Mouse (Mus musculus) stomach, embryonic 14.5 days (tissue): ENCODE data around the gene Lipm. TPM values are rescaled to one million over a fixed set of nuclear protein-coding genes. Genes with fewer than 3 reads are reported as not detected.

Experiments used
- ATAC-seq: fragments of 200-750 bp; cut with Nextera tagmentation; 2 replicates; pipeline ENCODE4 v1.8.0; 2017; ENCODE audit warnings: low read depth, moderate TSS enrichment; ENCODE audit not compliant: insufficient number of reproducible peaks, insufficient read depth, low FRiP score
- H3K27ac ChIP-seq: fragments of 300-500 bp; sonication (generic); 2 replicates; pipeline ENCODE4 v1.5.1; 2014; ENCODE audit warnings: mild to moderate bottlenecking, low read length, moderate library complexity, mixed read lengths
- H3K27me3 ChIP-seq: fragments of 300-500 bp; sonication (generic); 2 replicates; pipeline ENCODE4 v1.6.1; 2014; ENCODE audit warnings: low read length, control low read depth, mixed read lengths; ENCODE audit not compliant: control insufficient read depth, insufficient read depth
- H3K36me3 ChIP-seq: fragments of 300-500 bp; sonication (generic); 2 replicates; pipeline ENCODE4 v1.6.1; 2014; ENCODE audit warnings: mild to moderate bottlenecking, control low read depth, low read length, moderate library complexity, mixed read lengths; ENCODE audit not compliant: control insufficient read depth, insufficient read depth
- H3K4me1 ChIP-seq: fragments of 300-500 bp; sonication (generic); 2 replicates; pipeline ENCODE4 v1.6.1; 2014; ENCODE audit warnings: low read length, control low read depth, mixed read lengths; ENCODE audit not compliant: control insufficient read depth, insufficient read depth
- H3K4me2 ChIP-seq: fragments of 300-500 bp; sonication (generic); replicated peaks from 2 replicates; pipeline ENCODE4 v1.6.1; 2014; ENCODE audit warnings: low read depth, low read length, control low read depth
- H3K4me3 ChIP-seq: fragments of 300-500 bp; sonication (generic); 2 replicates; pipeline ENCODE4 v1.5.1; 2014; ENCODE audit warnings: low read depth, low read length, control low read depth
- H3K9ac ChIP-seq: fragments of 300-500 bp; sonication (generic); replicated peaks from 2 replicates; pipeline ENCODE4 v1.6.1; 2014; ENCODE audit warnings: low read depth, mild to moderate bottlenecking, control low read depth, low read length, moderate library complexity, mixed read lengths
- H3K9me3 ChIP-seq: fragments of 300-500 bp; sonication (generic); 2 replicates; pipeline ENCODE4 v1.6.1; 2016; ENCODE audit warnings: low read depth, low read length, control low read depth; ENCODE audit not compliant: control insufficient read depth
- whole genome bisulfite sequencing: fragments of 180-500 bp; shearing (Covaris S2); extraction: QIAGEN DNeasy Blood & Tissue Kit; methylation state at CpG from one replicate; pipeline ENCODE4 v1.1.7; 2014; 5-methylcytosine and 5-hydroxymethylcytosine counted together
- polyA plus RNA-seq: library from polyadenylated mRNA; unstranded; fragments of >200 nt; fragmentation: Nextera tagmentation; extraction: Ambion mirVana; gene quantifications from 2 replicates; pipeline ENCODE4 v1.2.1, GENCODE M21; 2014

The Lipm gene
- polyA plus RNA-seq, 1 experiment from 2014 or later, result not detected

DNA sequence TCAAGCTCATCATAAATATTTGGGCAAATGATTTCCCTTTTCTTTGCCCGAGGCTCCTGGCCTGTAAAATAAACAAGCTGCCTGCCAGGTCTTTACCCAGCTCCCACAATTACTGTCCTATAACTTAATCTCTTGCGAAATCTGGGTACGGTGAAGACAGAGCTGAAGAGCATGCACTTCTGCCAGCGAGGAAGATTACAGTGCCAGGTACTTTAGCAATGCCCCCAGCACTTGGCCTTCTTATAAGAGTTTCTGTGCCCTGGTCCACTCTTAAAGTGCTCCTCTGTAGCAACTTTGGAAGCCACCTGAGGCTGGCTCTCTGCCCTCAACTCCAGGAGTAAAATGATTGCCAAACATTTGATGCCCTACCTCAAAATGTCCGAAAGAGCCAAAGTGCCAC lies 5.4 kb upstream of the Lipm start:
- no peak overlapping the region for H3K4me3 ChIP-seq
- no peak overlapping the region for H3K4me2 ChIP-seq
- no peaks in the 10 kb centered on the region for H3K4me1 ChIP-seq
- 66% methylated on average over 5 of the region's 5 CpGs for WGBS
- no peaks in the 10 kb centered on the region for H3K27me3 ChIP-seq
- H3K27ac ChIP-seq, result no peak overlapping the region
- H3K9me3 ChIP-seq, result no peaks in the 10 kb centered on the region
- ATAC-seq, result no peak
- H3K9ac ChIP-seq, result no peak overlapping the region
- H3K36me3 ChIP-seq, result no peaks in the 10 kb centered on the region

DNA sequence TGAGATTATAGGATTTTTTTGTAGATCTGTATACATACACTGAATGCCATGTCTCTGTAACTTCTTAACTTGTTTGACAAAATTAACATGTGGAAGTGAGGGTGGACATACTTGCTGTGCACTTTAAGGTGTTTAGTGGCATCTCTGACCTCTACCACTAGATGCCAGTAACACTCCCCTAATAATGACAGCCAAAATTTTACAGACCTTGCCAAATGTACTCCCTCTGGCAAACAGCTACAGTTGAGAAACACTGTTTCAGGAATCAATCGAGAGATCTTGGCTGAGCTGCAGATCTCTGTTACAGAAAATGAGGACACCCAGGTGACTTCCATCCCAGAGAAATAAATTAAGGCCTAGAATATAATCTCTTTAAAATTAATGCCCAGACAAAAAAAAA lies 4.5 kb upstream of the Lipm start:
- H3K4me2 ChIP-seq, result no peak overlapping the region
- no peak overlapping the region for H3K4me3 ChIP-seq
- H3K27me3 ChIP-seq, result no peaks in the 10 kb centered on the region
- 56% methylated on average over 1 of the region's 1 CpGs for WGBS
- ATAC-seq, result no peak
- no peak overlapping the region for H3K27ac ChIP-seq
- H3K36me3 ChIP-seq, result no peaks in the 10 kb centered on the region
- H3K4me1 ChIP-seq, result no peaks in the 10 kb centered on the region
- no peak overlapping the region for H3K9ac ChIP-seq
- H3K9me3 ChIP-seq, result no peaks in the 10 kb centered on the region

DNA sequence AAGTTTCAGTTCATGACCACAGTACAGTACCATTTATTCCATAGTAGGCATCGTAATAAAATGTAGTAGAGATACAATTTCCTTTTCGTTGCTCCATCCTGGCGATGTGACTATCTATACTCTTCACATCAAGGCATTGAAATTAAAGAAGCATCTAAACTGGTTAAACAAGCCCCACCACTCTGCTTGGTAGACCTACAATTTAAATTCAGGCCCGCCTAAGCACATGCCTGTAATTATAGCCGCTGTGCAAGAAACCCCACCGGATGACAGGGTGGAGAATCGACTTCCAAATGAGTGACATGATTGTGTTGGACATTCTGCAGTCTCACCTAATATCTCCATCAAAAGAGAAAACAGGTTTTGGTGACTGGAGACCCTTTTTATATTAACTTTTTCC lies 1.2 kb downstream of the Lipm start:
- H3K9me3 ChIP-seq, result no peaks in the 10 kb centered on the region
- no peak for ATAC-seq
- no peak overlapping the region for H3K9ac ChIP-seq
- H3K36me3 ChIP-seq, result no peaks in the 10 kb centered on the region
- H3K4me3 ChIP-seq, result no peak overlapping the region
- no peaks in the 10 kb centered on the region for H3K27me3 ChIP-seq
- 83% methylated on average over 7 of the region's 7 CpGs for WGBS
- no peaks in the 10 kb centered on the region for H3K4me1 ChIP-seq
- H3K4me2 ChIP-seq, result no peak overlapping the region
- no peak overlapping the region for H3K27ac ChIP-seq

DNA sequence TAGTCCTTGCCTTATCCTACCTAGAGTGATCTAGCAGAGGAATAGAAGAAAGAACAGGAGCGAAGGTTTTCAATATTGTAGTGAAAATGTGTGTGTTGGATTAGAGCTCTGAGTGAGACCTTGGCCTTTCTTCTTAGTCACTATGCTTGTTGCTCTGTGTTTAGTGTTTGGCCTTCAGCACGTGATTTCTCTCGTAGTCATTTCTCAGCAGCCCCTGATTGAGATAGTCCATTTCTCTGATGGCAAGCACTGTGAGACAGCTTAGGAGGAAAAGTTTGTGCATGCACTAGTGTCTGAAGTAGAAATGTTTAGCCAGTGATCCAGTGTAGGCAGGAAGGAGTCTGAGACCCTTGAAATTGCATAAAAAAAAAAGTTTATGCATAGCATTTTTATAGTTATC lies 4.1 kb downstream of the Lipm start:
- Histone ChIP-seq H3K4me1 (no peaks in the 10 kb centered on the region), H3K9ac (no peak overlapping the region), H3K36me3 (no peaks in the 10 kb centered on the region), H3K9me3 (no peaks in the 10 kb centered on the region), H3K4me3 (no peak overlapping the region), H3K4me2 (no peak overlapping the region), H3K27ac (no peak overlapping the region), H3K27me3 (no peaks in the 10 kb centered on the region)
- ATAC-seq, result no peak
- WGBS, result 86% methylated on average over 3 of the region's 3 CpGs

DNA sequence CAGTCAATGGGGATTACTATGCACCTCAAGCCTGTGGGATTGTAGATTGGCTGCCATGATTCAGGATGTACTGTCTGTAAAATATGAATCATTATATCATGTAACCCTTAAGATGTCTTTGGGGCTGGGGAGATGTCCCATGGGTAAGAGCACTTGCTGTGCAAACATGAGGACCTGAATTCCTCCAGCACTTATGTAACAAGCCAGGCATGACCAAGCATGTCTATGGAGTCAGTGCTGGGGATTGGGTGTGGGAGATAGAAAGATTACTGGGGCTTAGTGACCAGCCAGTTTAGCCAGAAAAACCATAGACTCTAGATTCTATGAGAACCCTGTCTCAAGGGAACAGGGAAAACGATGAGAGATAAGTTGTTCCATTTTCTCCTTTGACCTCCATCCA lies 18.4 kb downstream of the Lipm start:
- H3K27me3 ChIP-seq, result no peaks in the 10 kb centered on the region
- H3K4me2 ChIP-seq, result no peak overlapping the region
- no peaks in the 10 kb centered on the region for H3K4me1 ChIP-seq
- H3K9me3 ChIP-seq, result no peaks in the 10 kb centered on the region
- no peak for ATAC-seq
- H3K9ac ChIP-seq, result no peak overlapping the region
- H3K4me3 ChIP-seq, result no peak overlapping the region
- WGBS, result 83% methylated on average over 1 of the region's 1 CpGs
- no peaks in the 10 kb centered on the region for H3K36me3 ChIP-seq
- no peak overlapping the region for H3K27ac ChIP-seq

DNA sequence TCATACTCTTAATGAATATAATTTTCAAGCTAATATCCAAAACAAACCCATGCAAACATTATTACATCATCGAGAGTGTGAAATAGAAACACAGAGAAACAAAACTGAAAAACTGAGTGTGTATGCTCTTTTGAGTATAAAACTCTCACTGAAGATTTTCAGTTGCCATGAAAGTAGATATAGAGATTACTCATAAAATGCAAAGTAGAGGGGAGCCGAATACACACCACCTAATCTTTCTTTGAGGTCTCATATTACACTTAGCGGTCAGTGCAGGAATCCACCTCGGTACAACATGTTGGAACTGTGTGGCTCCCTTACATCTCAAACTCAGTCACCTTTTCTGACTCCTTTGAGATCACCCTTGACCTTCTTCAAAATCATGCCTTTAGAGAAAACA lies 18.9 kb downstream of the Lipm start:
- 55% methylated on average over 4 of the region's 4 CpGs for WGBS
- H3K4me2 ChIP-seq, result no peak overlapping the region
- no peak overlapping the region for H3K27ac ChIP-seq
- H3K9ac ChIP-seq, result no peak overlapping the region
- H3K4me3 ChIP-seq, result no peak overlapping the region
- no peak for ATAC-seq
- no peaks in the 10 kb centered on the region for H3K9me3 ChIP-seq
- H3K27me3 ChIP-seq, result no peaks in the 10 kb centered on the region
- H3K36me3 ChIP-seq, result no peaks in the 10 kb centered on the region
- no peaks in the 10 kb centered on the region for H3K4me1 ChIP-seq

DNA sequence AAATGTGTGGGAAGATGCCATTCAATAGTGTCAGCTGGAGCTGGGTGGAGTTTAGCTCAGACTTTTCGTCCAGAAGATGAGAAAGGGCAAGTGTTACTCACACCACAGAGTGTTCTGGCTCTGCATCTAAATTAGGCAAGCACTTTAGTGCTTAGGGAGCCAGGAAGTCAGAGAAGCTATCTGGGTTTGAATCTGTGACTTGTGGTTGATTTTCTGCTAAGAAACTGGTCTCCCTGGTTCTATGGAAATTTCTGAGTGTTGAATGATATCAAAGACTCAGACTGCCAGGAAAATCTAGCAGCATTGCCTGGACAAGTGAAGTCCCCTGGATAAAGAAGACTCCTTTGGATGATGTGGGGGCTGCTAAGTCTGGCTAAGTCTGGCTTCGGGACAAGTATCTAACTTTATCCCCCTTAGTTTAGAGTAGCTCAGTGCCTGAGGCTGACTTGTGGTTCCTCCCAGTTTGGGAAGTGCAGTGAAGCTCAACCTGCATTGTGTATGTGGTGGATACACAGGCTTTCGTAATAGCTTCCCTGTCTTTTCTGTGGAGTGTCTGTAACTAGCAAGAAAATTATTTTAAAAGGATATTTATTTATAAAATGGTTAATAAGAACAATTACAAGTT lies 19.5 kb downstream of the Lipm start:
- Histone ChIP-seq H3K4me2 (no peak overlapping the region), H3K36me3 (no peaks in the 10 kb centered on the region), H3K27me3 (no peaks in the 10 kb centered on the region), H3K4me1 (no peaks in the 10 kb centered on the region), H3K27ac (no peak overlapping the region), H3K4me3 (no peak overlapping the region), H3K9ac (no peak overlapping the region), H3K9me3 (no peaks in the 10 kb centered on the region)
- WGBS, result 65% methylated on average over 3 of the region's 3 CpGs
- ATAC-seq, result no peak

DNA sequence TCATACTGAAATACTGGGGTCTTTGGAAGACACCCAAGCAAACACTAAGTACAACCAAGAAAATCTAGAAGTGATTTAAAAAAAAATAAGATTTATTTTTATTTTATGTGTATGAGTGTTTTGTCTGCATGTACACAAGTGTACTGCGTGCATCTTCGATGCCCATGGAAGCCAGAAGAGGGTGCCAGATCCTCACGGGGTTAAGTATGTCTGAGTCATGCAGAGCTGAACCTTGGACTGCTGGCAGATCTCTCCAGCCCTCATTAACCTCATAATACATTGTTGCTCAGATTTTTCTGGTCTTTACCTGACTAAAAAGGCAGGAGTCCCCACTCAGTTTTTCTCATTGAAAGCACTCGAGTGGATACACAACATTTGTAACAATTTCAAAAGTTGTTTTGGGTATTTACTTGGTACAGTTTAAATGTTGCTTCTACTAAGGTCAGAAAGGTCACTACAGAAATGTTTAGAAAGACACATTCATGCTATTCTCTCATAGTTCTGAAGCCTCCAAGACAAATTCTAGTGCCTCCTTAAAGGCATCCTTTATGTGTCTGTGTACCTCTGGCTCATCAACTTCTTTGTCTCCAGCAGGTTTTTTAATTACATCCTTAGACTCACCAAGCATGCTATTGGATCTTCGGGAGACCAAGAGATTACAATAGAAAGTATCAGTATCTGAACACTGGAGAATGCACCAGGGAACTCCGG lies 38.1 kb downstream of the Lipm start:
- H3K9ac ChIP-seq, result no peak overlapping the region
- no peaks in the 10 kb centered on the region for H3K36me3 ChIP-seq
- no peak overlapping the region for H3K4me3 ChIP-seq
- H3K9me3 ChIP-seq, result no peaks in the 10 kb centered on the region
- no peaks in the 10 kb centered on the region for H3K27me3 ChIP-seq
- H3K4me1 ChIP-seq, result no peaks in the 10 kb centered on the region
- ATAC-seq, result no peak
- no peak overlapping the region for H3K4me2 ChIP-seq
- no peak overlapping the region for H3K27ac ChIP-seq
- WGBS, result 88% methylated on average over 6 of the region's 6 CpGs
